Mouse (Mus musculus) limb, embryonic 10.5 days (tissue): ENCODE measurements around the gene Nprl3. TPM values are rescaled to one million over a fixed set of nuclear protein-coding genes. Genes with fewer than 3 reads are reported as not detected.

Experiments used
- DNase-seq: peaks from one replicate; pipeline ENCODE4 v3.0.0-alpha.2; 2017; ENCODE audit warnings: low spot score
- H3K27ac ChIP-seq: fragments of 300-500 bp; sonication (generic); 2 replicates; pipeline ENCODE4 v1.5.1; 2016; ENCODE audit warnings: mild to moderate bottlenecking
- H3K27me3 ChIP-seq: fragments of 300-500 bp; sonication (generic); 2 replicates; pipeline ENCODE4 v1.6.1; 2016; ENCODE audit warnings: low read depth, mild to moderate bottlenecking; ENCODE audit not compliant: poor library complexity, severe bottlenecking
- H3K36me3 ChIP-seq: fragments of 300-500 bp; sonication (generic); 2 replicates; pipeline ENCODE4 v1.6.1; 2016; ENCODE audit warnings: mild to moderate bottlenecking, moderate library complexity
- H3K4me1 ChIP-seq: fragments of 300-500 bp; sonication (generic); 2 replicates; pipeline ENCODE4 v1.6.1; 2016
- H3K4me3 ChIP-seq: fragments of 300-500 bp; sonication (generic); 2 replicates; pipeline ENCODE4 v1.5.1; 2016; ENCODE audit warnings: mild to moderate bottlenecking, moderate library complexity
- H3K9me3 ChIP-seq: fragments of 300-500 bp; sonication (generic); replicated peaks from 2 replicates; pipeline ENCODE4 v1.6.1; 2016; ENCODE audit warnings: mild to moderate bottlenecking
- WGBS: fragments of 180-500 bp; shearing (Covaris S2); methylation state at CpG from one replicate; pipeline ENCODE4 v1.1.7; 2016; 5-methylcytosine and 5-hydroxymethylcytosine counted together
- polyA plus RNA-seq: library from polyadenylated mRNA; unstranded; fragments of >200 nt; fragmentation: Nextera tagmentation; extraction: Ambion mirVana; gene quantifications from 2 replicates; pipeline ENCODE4 v1.2.1, GENCODE M21; 2016

Nprl3 gene
- polyA plus RNA-seq, 1 experiment from 2014 or later, result 51.8 TPM

DNA sequence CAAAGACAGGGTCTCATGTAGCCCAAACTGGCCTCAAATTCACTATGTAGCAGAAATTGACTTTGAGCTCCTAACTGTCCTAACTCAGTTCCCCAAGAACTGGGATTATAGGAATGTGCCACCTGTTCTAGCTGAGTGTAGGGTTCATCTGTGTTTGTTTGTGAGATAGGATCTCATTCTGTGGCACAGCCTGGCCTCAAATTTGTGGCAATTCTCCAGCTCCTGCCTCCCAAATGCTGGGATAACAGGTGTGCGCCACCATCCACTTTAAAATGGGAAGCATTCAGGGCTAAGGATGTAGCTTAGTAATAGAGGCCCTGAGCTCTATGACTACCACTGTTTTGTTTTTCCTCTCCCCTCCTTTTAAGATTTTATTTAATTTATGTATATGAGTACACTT, 14.4 kb downstream of the Nprl3 start:
- Histone ChIP-seq H3K36me3 (peaks cover 83% of the 10 kb centered on the region), H3K27me3 (no peaks in the 10 kb centered on the region), H3K9me3 (no peaks in the 10 kb centered on the region), H3K4me3 (no peak overlapping the region), H3K27ac (no peak overlapping the region), H3K4me1 (no peaks in the 10 kb centered on the region)
- WGBS, result 100% methylated on average over 1 of the region's 1 CpGs
- no peak for DNase-seq

DNA sequence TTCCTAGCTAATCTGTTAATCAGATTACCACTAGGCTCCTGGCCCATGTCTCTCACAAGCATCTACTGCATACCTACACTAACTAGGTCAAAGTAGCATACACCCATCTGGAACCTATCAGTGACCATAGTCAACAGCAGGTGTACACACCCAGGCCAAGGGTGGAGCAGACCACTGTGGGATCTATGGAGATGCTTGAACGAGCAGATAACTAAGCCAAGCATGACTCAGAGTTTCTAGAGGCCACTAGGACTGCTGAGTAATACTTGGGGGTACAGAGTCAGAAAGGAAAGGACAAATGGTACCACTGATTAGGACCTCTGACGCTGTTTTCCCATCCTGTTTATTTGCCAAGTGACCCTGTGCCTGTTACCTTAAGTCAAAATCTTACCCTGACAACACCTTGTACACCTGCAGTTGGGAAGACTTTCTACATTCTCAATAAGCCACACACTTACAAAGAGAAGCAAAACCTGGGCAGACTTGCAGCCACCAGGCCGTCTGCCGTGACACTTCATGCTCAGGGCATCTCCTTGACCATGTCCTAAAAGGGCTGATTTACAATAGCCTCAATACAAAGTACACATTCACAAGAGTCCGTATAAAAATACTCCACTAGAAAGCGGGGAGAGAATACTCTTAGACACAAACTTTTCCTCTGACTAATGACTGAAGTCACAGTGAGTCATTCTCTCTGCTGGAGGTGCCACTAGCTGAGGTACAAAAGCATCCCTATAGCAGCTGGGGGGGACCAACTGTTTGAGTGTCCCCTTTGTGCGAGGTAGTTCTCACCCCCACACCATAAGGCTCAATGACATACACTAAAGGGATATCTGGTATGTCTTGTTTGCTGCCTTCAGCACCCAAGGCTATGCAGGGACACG, 16.4 kb downstream of the Nprl3 start:
- no peaks in the 10 kb centered on the region for H3K9me3 ChIP-seq
- no peak for DNase-seq
- H3K4me3 ChIP-seq, result no peak overlapping the region
- no peak overlapping the region for H3K27ac ChIP-seq
- WGBS, result 89% methylated on average over 8 of the region's 8 CpGs
- H3K4me1 ChIP-seq, result no peaks in the 10 kb centered on the region
- no peaks in the 10 kb centered on the region for H3K27me3 ChIP-seq
- H3K36me3 ChIP-seq, result peaks cover 94% of the 10 kb centered on the region

DNA sequence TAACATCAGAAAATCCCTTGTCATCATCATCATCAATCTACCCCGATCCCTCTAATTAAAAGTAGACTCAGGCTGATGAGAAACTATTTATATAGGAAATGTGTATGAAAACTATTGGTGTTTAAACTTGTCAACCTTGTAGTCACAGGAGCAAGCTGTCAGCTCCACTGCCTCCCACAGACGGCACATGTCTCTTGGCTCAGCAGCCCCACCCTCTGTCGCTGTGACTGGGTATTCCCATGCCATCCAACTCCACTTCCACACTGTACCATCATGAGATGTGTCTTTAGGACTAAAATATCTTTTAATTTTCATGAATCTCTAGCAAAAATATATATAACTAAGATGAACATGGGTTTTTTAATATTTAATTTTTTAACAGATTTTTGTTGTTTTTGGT, 19.2 kb downstream of the Nprl3 start:
- 87% methylated on average over 3 of the region's 3 CpGs for WGBS
- Histone ChIP-seq H3K9me3 (no peaks in the 10 kb centered on the region), H3K27ac (no peak overlapping the region), H3K27me3 (no peaks in the 10 kb centered on the region), H3K4me3 (no peak overlapping the region), H3K4me1 (no peaks in the 10 kb centered on the region), H3K36me3 (peaks cover 95% of the 10 kb centered on the region)
- no peak for DNase-seq

DNA sequence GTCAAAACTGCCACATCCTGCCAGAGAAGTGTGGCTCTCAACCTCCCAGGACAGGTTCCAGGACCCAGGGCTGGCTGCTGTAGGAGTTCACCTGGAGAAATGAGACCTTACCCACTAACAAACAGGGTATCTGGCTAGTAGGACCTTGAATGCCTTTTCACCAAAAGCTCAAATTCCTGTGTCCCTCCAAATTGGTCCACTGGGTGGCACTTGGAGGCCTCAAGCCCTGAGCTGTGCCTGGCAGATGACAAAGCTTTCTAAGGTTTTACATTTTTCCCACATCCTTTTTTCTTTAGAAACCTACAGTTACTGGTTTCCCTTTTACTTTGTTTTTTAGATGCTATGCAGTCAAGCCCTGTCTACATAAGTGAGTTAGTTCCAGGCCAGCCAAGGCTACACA, 20.4 kb downstream of the Nprl3 start:
- DNase-seq, result no peak
- Histone ChIP-seq H3K27ac (no peak overlapping the region), H3K36me3 (peaks cover 94% of the 10 kb centered on the region), H3K4me1 (no peaks in the 10 kb centered on the region), H3K27me3 (no peaks in the 10 kb centered on the region), H3K4me3 (no peak overlapping the region), H3K9me3 (no peaks in the 10 kb centered on the region)

DNA sequence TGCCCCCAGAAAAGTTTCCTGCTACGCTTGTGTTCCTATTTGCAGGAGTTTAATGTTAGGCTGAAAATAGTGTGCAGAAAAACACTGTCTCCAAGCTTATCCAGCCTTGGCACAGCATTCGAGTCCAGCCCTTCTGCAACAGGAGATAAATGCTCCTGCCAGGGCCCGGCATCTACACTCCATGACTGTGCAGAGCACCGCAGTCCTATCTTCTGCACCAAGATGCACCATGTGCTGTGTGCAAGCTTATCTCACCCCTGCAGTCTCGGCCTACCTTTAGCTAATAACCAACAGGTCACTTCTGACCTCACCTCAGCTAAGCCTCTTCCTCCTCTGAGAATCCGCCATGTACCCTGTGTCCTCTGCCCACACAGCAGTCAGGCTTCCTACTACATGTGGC, 21.9 kb downstream of the Nprl3 start:
- Histone ChIP-seq H3K4me1 (no peaks in the 10 kb centered on the region), H3K9me3 (no peaks in the 10 kb centered on the region), H3K27ac (no peak overlapping the region), H3K27me3 (no peaks in the 10 kb centered on the region), H3K4me3 (no peak overlapping the region), H3K36me3 (peaks cover 95% of the 10 kb centered on the region)
- no peak for DNase-seq
- WGBS, result 94% methylated on average over 6 of the region's 6 CpGs

DNA sequence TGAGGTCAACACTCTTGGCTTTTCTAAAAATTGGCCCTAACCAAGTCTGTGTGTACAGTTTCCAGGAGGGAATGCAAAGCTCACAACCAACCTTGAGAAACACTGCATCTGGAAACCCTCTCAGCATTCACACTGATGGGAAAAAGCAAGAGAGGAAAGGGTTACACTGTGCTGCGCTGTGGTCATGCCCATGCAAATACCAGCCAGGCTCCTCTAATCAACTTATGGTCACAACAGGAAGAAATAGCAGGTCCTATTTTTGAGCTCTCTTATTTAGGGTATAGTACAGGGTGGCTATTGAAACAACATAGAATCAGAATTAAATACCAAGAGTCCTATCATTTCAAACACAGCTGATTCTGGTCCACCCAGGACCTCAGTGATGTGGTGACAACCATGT, 22.9 kb downstream of the Nprl3 start:
- H3K4me1 ChIP-seq, result no peaks in the 10 kb centered on the region
- H3K27ac ChIP-seq, result no peak overlapping the region
- 94% methylated on average over 1 of the region's 1 CpGs for WGBS
- H3K9me3 ChIP-seq, result no peaks in the 10 kb centered on the region
- no peaks in the 10 kb centered on the region for H3K27me3 ChIP-seq
- H3K4me3 ChIP-seq, result no peak overlapping the region
- H3K36me3 ChIP-seq, result peaks cover 95% of the 10 kb centered on the region
- no peak for DNase-seq

DNA sequence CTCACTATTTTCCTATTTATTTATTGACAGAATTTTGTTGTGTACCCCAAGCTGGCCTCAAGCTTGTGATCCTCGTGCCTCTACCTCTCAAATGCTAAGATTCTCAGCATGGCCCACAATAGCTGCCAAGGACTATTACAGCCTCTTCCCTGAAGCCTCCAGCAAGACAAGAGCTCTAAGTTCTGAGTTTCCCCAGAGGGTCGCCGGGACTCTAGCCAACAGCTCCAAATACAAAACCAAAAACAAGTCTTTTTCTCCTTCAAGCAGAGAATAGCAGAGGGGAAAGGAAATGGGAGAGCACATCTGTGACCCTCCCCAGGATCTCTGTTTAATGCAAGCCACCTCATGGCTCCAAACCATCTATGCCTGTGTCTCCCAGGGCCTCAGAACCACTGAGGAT, 23.4 kb downstream of the Nprl3 start:
- WGBS, result 87% methylated on average over 3 of the region's 3 CpGs

DNA sequence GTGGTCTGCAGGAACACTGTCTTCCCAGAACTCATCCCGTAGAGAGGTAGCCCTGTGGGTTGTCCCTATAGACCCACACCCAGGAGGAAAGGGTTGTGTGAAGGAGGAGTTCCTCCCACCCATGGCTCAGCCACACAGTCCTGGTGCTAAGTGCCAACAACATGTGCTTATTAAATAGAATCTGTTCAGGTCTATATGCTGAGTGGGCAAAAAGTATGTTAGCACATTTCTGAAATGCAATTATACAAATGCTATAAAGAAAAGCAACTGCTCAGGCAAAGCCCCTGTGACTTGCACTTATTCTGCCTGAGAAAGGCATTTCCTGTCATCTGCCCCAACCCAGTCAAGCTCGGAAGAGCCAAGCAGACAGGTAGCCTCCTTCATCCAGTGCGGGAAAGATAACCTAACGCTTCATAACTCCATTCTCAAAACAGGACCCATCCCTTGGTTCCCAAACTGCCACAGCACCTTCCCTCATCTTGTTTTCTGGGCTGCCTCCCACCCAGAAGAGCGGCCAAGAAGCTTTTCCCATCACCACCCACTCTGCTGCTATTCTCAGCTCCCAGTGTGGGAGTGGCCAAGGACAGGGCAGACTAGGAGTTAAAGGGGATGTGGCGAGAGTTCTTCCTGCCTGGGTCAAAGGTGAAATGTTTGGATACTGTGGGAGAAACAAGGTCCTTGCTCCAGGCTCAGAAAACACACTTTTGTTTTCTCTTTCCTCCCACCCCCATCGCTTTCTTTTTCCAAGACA, 24.1 kb downstream of the Nprl3 start:
- DNase-seq, result no peak
- Histone ChIP-seq H3K4me1 (no peaks in the 10 kb centered on the region), H3K9me3 (no peaks in the 10 kb centered on the region), H3K4me3 (no peak overlapping the region), H3K27ac (no peak overlapping the region; the same call in 1 of the 2 replicates), H3K36me3 (peaks cover 92% of the 10 kb centered on the region), H3K27me3 (no peaks in the 10 kb centered on the region)
- WGBS, result 77% methylated on average over 7 of the region's 7 CpGs

More for the DNA sequence above, 23.4 kb downstream of the Nprl3 start:
- Histone ChIP-seq H3K4me1 (no peaks in the 10 kb centered on the region), H3K27ac (no peak overlapping the region; the same call in 1 of the 2 replicates), H3K36me3 (peaks cover 94% of the 10 kb centered on the region), H3K4me3 (no peak overlapping the region), H3K27me3 (no peaks in the 10 kb centered on the region), H3K9me3 (no peaks in the 10 kb centered on the region)
- DNase-seq, result no peak

DNA sequence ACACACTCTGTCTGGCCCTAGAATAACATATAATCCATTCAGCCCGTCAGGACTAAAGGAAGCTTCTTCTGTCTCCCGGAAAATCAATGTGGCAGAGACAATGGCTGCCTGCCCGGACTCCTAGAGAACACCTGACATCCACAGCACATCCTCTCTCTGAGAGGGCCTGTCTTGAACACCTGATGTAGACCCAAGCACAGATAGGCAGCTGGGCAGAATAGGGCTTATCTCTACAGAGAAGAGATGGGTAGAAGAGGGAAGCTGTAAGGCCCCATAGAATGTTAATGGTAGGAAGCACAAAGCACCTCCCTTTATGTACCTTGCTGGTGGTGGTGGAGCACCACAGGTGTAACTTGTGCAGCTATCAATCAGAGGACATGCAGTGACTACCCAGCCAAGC, 25.3 kb downstream of the Nprl3 start:
- Histone ChIP-seq H3K27ac (no peak overlapping the region), H3K9me3 (no peaks in the 10 kb centered on the region), H3K4me1 (no peaks in the 10 kb centered on the region), H3K36me3 (peaks cover 90% of the 10 kb centered on the region), H3K4me3 (no peak overlapping the region), H3K27me3 (no peaks in the 10 kb centered on the region)
- DNase-seq, result no peak
- WGBS, result 95% methylated on average over 3 of the region's 3 CpGs

DNA sequence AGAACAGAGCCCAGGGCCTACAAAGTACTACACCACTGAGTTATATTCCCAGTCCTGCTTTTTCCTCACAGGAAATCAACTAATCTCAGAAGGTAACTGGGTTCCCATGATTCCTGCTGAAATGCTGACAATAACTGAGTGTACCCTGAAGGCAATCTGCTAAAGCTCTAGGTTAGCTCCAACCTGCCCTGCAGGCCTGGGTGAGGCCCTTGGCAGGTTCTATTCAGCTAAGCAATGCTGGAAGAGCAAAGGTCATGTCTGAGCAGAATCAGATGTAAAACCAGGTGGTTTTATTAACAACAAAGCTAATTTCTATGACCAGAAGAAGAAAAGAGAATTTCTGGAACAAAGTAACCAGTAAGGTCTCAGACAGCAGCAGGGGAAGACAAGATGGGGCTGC, 26.1 kb downstream of the Nprl3 start:
- Histone ChIP-seq H3K27me3 (no peaks in the 10 kb centered on the region), H3K9me3 (no peaks in the 10 kb centered on the region), H3K4me1 (no peaks in the 10 kb centered on the region), H3K27ac (no peak overlapping the region), H3K4me3 (no peak overlapping the region), H3K36me3 (peaks cover 90% of the 10 kb centered on the region)
- no peak for DNase-seq

DNA sequence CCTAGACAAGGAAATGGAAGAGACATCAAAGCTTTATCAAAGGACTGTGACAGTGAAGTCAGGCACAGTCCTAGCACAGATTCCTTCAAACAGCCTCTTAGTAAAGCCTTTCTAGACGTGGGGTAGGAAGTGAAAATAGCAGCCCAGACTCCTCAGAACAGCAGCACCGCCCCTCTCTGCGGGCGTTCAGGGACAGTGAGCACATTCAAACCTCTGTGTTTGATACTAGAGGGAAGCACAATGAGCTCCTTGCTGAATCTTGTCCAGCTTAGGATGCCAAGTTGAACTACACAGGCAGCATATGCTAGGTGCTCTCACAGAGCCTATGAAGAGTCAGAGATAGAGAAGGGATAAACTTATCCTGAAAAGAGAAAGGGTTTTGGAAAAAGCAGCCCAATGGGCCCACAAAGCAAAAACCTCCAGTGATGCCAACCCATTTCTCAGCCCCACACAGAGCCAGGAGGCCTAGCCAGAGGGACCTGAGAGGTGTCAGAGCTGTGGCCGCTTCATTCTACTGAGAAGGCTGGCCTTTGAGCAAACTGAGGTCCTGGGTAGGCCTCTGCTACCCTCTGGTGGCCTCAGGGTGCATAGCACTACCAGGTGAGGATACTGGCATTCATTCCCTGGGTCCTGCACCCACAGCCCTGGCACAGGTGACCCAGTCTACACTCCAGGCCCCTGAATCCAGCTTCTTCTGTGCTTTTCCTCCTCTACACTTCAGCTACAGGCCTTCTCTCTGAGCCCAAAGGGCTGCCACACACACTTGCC, 29.2 kb downstream of the Nprl3 start:
- Histone ChIP-seq H3K9me3 (no peaks in the 10 kb centered on the region), H3K27ac (no peak overlapping the region), H3K4me1 (no peaks in the 10 kb centered on the region), H3K4me3 (no peak overlapping the region), H3K27me3 (no peaks in the 10 kb centered on the region), H3K36me3 (peaks cover 95% of the 10 kb centered on the region)
- DNase-seq, result peak; percentile 73
- 65% methylated on average over 5 of the region's 5 CpGs for WGBS

DNA sequence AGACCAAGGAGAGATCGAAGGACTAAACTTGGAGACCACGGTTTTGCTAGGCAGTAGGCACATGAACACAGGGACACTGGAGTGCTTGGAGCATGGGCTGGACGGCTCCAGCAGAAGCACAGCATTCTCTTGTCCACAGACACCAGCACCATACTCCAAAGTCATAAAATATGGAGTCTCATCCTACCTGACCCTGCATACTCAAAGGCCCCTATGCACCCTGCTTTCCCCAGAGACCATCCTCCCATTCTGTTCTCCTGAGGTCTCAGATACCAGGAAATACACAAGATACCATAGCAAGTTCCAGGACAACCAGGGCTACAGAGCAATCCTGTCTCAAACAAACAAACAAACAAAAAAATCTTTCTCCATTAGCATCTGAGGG, 30.1 kb downstream of the Nprl3 start:
- Histone ChIP-seq H3K27ac (no peak overlapping the region), H3K4me3 (no peak overlapping the region), H3K4me1 (peaks cover 6% of the 10 kb centered on the region), H3K27me3 (no peaks in the 10 kb centered on the region), H3K9me3 (no peaks in the 10 kb centered on the region), H3K36me3 (peaks cover 95% of the 10 kb centered on the region)
- DNase-seq, result no peak
- 91% methylated on average over 3 of the region's 3 CpGs for WGBS
